Mouse (Mus musculus): ENCODE data around the gene Fabp2.
"Not testable (repeated sequence)": the region's sequence is repeated elsewhere in the genome, so short reads cannot be mapped to it uniquely, and the experiment has no call there.

Gene Fabp2

DNA sequence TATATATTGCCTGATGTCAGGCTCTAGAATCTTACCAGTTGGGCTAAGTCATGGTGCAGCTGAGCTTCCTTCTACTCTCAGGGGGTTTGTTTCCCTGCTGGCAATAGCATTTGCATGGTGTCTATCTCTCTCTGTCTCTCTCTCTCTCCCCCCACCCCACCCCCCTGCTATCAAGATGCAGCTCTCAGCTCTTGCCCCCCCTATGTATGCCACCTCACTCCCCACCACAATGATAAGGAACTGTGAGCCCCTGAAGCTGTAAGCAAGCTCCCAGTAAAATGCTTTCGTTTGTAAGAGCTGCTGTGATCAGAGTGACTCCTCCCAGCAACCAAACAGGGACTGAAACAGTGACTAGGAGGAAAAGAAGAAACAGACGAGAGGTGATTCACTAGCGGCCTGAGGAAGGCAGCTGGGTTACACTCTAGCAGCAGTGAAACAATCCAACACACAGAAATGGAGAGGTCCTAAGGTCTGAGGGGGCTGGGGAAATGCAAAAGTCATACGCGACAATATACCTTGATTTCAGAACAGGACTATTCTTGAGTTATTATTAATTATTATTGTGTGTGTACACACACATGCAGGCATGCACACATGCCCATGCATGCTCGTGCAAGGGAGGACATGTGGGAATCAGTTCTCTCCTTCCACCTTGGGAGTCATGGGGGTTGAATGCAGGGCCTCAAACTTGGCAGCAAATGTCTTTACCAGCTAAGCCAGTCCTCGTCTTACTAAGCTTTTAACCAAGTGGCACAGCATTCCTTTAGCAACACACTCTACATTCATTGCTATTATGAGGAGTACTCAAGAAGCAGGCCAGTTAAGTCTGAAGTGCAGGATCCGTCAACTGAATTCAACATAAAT, 25.9 kb downstream of the Fabp2 start:
- no peak for DNase-seq (ENCODE audit: low spot score)

DNA sequence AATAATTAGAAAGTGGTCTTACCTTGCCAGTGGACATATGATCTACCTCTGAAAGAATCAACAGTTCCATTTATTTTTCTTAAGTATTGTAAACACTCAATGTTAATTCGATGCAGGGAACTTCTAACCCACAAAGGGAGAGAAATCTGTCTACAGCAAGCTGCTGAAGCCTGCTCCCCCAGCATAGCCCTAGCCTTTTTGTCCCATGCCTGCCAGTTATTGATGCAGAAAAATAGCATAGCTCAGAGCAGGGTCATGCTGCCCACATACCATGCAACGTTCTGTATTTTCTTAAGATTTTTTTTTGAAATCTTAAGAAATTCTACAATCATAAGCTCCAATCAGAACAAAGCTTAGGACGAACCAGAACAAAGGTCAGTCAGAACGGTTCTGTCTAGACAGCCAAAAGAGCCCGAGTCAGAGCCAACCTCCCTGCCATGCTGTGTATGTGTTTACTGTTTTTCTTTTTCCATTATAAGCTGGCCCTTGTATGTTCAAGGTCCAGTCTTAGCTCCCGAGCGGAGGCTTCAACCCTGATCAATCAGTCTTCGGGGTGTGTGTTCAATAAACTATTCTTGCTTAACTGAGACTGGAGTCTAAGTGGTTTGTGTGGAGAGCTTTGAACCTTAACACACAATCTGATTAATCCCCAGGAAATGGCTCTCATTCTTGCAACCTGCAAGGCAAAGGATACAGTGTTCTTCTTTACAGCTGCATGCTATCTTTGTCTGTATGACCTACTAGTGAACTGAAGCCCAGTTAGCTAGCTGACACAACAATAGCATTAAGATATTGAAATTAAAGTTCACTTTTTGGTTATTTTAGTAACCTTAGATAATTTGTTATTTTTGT, 27.0 kb downstream of the Fabp2 start:
- DNase-seq (ENCODE audit: low spot score), result no peak

GRCm38 (mm10) chr3:122923147-122923546, 28.3 kb downstream of the Fabp2 start:
- DNase-seq (ENCODE audit: low spot score), result no peak

DNA sequence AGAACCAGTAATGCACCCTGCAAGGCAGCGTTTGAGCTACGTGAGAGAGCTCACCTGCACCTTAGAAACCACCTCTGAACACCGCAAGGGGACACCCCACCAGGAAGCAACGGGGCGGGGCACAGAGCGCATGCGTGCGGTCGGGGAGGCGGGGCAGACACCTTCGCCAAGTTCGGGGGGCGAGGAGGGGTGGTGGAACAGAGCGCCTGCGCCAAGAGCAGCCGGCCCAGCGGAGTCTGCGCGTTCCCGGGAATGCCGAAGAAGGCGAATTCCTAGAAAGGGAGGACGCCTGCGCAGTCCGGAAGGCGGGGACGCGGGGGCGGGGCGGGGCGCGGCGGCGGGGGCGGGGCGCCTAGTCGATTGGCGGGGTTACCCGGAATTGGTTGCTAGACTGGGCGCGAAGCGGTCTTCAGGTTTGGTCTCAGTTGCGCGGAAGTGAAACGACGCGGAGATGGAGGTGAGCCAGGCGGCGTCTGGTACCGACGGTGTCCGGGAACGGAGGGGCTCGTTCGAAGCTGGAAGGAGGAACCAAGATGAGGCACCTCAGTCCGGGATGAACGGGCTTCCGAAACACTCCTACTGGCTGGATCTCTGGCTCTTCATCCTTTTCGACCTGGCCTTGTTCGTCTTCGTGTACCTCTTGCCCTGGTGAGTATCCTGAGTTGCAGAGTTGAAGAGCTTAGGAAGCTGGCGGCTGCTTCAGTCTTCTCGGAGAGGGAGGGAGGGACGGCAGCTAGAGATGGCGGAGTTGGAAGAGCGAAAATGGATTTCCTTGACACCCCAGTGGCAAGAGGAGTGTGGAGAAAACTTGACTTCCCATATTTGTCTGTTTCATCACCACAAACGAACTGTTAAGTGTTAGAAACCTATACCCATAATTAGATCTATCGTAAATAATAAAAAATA, 29.4 kb downstream of the Fabp2 start, which contains the start of gene 1810037I17Rik:
Gene 1810037I17Rik (plus strand): TSS at position 195 of the 906 bp plus-strand sequence.
- peak; percentile 97 for DNase-seq (ENCODE audit: low spot score)

DNA sequence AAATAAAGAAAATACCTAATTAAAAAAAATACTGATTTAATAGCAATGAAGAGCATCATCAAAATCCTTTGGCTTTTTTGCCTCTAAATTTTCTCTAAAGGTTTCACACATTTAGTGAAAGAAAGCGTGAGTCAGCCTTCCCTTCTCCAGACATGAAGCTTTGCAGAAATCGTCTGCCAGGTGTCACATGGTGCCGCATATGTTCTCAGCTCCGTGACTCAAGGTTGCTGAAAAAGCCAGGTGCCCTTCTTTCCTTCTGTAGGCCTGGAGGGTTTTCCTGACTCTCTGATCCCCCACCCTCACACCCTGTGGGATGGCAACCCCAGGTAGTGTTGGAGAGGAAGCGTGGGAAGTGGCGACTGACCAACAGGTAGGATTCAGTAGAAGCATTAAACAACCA, 34.9 kb downstream of the Fabp2 start:
- no peak for DNase-seq (ENCODE audit: low spot score)

GRCm38 (mm10) chr3:122932466-122932865, 37.6 kb downstream of the Fabp2 start:
- DNase-seq (ENCODE audit: low spot score), result no peak

DNA sequence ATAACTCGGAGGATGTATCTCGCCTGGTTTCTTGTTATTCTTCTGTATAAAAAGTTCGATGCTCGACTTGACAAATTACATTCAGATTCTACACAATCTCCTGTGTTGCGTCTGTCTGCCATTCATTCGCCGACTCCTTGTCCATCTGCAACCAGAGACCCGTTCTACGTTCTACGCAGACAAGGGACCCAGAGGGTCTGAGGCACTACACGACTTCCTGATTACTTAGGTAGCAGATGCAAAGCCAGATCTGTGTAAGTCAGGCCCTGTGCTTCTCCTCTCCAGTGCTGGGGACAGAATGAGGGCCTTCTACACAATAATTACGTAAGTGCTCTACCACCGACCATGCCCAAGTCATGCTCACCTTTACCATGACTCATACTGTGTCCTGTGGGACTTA, 42.3 kb downstream of the Fabp2 start:
- not testable (repeated sequence) for DNase-seq (ENCODE audit: low spot score)

DNA sequence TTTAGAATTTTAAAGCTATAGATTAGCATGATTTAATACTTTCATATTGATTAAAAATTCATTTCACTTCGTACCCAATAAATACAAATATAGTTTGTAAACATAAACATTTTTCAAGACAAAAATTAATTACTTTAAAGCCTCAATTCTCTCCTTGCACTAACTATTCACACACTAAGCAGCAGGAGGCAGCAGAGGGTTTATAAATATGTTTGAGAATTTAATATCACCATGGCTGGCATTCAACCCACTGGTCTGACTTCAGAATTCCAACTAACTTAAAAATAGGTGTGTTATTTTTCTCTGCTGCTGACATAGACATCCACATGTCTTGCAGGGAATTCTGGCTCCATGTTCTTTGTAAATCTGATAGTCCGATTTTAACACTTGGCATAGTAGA, 44.3 kb downstream of the Fabp2 start:
- no peak for DNase-seq (ENCODE audit: low spot score)

DNA sequence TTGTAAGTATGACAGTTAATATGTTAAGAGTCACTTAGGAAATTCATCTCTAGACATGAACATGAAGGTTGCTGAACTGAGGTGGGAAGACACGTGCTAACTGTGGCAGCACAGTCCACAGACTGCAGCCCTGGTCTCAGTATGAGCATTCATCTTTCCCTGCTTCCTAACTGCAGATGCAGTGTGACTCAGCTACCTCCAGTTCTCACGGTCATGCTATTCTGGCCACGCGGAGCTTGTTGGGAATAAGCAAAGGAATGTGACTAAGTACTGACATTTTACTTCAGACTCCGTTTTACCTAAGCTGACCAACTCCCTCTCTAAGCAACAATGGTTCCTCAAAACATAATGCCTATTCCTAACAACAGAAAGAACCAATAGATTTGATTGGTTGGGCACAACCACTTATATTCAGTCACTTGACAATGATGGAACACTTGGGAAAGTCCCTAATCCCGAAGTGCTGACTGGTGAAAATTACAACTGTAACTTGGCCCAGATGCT, 48.6 kb downstream of the Fabp2 start:
- no peak for DNase-seq (ENCODE audit: low spot score)
